Mouse (Mus musculus) cerebellum, adult 11-12 months (tissue): ENCODE data around the gene Nexn.

Source experiments
- DNase-seq: peaks from one replicate; pipeline ENCODE4 v3.0.0; 2022

Nexn gene

GRCm38 (mm10) chr3:152277912-152278311, 11.8 kb upstream of the Nexn start:
- no peak for DNase-seq

- no peak for DNase-seq
Observed at GRCm38 (mm10) chr3:152276935-152277334, 10.8 kb upstream of the Nexn start.

- DNase-seq = no peak
Observed at GRCm38 (mm10) chr3:152275008-152275407, 8.9 kb upstream of the Nexn start.

GRCm38 (mm10) chr3:152272974-152273685, 7.0 kb upstream of the Nexn start:
- DNase-seq = no peak

GRCm38 (mm10) chr3:152271876-152272275, 5.7 kb upstream of the Nexn start:
- no peak for DNase-seq

- no peak for DNase-seq
Observed at GRCm38 (mm10) chr3:152271071-152271710, 5.0 kb upstream of the Nexn start.

GRCm38 (mm10) chr3:152268099-152268498, 1.9 kb upstream of the Nexn start:
- no peak for DNase-seq

GRCm38 (mm10) chr3:152265351-152266035, 657 bp downstream of the Nexn start:
- no peak for DNase-seq

GRCm38 (mm10) chr3:152264830-152265229, 1.3 kb downstream of the Nexn start:
- no peak for DNase-seq

- no peak for DNase-seq
Observed at GRCm38 (mm10) chr3:152264374-152264773, 1.8 kb downstream of the Nexn start.

- no peak for DNase-seq
Observed at GRCm38 (mm10) chr3:152261948-152262347, 4.2 kb downstream of the Nexn start.

GRCm38 (mm10) chr3:152261436-152261835, 4.7 kb downstream of the Nexn start:
- DNase-seq = no peak

- DNase-seq = no peak
Observed at GRCm38 (mm10) chr3:152260362-152260761, 5.8 kb downstream of the Nexn start.

- DNase-seq = peak; percentile 31
Observed at GRCm38 (mm10) chr3:152259409-152259808, 6.7 kb downstream of the Nexn start.

- no peak for DNase-seq
Observed at GRCm38 (mm10) chr3:152257528-152257927, 8.6 kb downstream of the Nexn start.

GRCm38 (mm10) chr3:152250487-152250886, 15.7 kb downstream of the Nexn start:
- no peak for DNase-seq

- DNase-seq = no peak
Observed at GRCm38 (mm10) chr3:152247708-152248107, 18.4 kb downstream of the Nexn start.

- no peak for DNase-seq
Observed at GRCm38 (mm10) chr3:152245273-152245910, 20.8 kb downstream of the Nexn start.

GRCm38 (mm10) chr3:152243304-152243703, 22.8 kb downstream of the Nexn start:
- no peak for DNase-seq

- DNase-seq = no peak
Observed at GRCm38 (mm10) chr3:152241098-152241497, 25.1 kb downstream of the Nexn start.

- DNase-seq = no peak
Observed at GRCm38 (mm10) chr3:152239592-152239991, 26.6 kb downstream of the Nexn start.

- DNase-seq = no peak
Observed at GRCm38 (mm10) chr3:152238836-152239235, 27.3 kb downstream of the Nexn start.

GRCm38 (mm10) chr3:152235805-152236204, 30.3 kb downstream of the Nexn start:
- no peak for DNase-seq

- no peak for DNase-seq
Observed at GRCm38 (mm10) chr3:152235238-152235637, 30.9 kb downstream of the Nexn start.
